Mouse (Mus musculus) c-Kit-positive CD71-positive TER-119-positive erythroid progenitor cells, embryonic 14.5 days (primary cell): ENCODE measurements at regions not wholly inside any gene's neighbourhood (a gene's known extent, or its start where the extent isn't known, plus 50 kb on each side); places are given as distances from the start of the nearest gene placed in this dataset.
A peak's percentile ranks its signal among the peaks of the same experiment; 100 is the strongest.
"Not testable (repeated sequence)": the region's sequence is repeated elsewhere in the genome, so short reads cannot be mapped to it uniquely, and the experiment has no call there.

Source experiments
- DNase-seq: peaks from one replicate; pipeline ENCODE4 v3.0.0-alpha.2; 2013; ENCODE audit warnings: low spot score

- peak; percentile 70 for DNase-seq
Measured at GRCm38 (mm10) chr14:60525284-60525962, 108.4 kb upstream of the Spata13 start.

GRCm38 (mm10) chr14:60525979-60526378 lies 107.8 kb upstream of the Spata13 start:
- no peak for DNase-seq

GRCm38 (mm10) chr14:60526832-60527231 lies 107.0 kb upstream of the Spata13 start:
- no peak for DNase-seq

- no peak for DNase-seq
Measured at GRCm38 (mm10) chr14:60527951-60528350, 105.8 kb upstream of the Spata13 start.

GRCm38 (mm10) chr14:60528520-60528919 lies 105.3 kb upstream of the Spata13 start:
- DNase-seq: no peak

- no peak for DNase-seq
Measured at GRCm38 (mm10) chr14:60529022-60529421, 104.8 kb upstream of the Spata13 start.

GRCm38 (mm10) chr14:60529646-60530347 lies 104.0 kb upstream of the Spata13 start:
- DNase-seq: no peak

GRCm38 (mm10) chr14:60530348-60530711 lies 103.5 kb upstream of the Spata13 start:
- DNase-seq: no peak

- DNase-seq: no peak
Measured at GRCm38 (mm10) chr14:60530973-60531372, 102.8 kb upstream of the Spata13 start.

- DNase-seq: no peak
Measured at GRCm38 (mm10) chr14:60531766-60532165, 102.0 kb upstream of the Spata13 start.

GRCm38 (mm10) chr14:60533452-60534224 lies 100.2 kb upstream of the Spata13 start:
- no peak for DNase-seq

- DNase-seq: no peak
Measured at GRCm38 (mm10) chr14:60539040-60539439, 94.8 kb upstream of the Spata13 start.

GRCm38 (mm10) chr14:60540111-60540510 lies 93.7 kb upstream of the Spata13 start:
- no peak for DNase-seq

- DNase-seq: no peak
Measured at GRCm38 (mm10) chr14:60541596-60541995, 92.2 kb upstream of the Spata13 start.

- DNase-seq: no peak
Measured at GRCm38 (mm10) chr14:60544767-60545166, 89.0 kb upstream of the Spata13 start.

- DNase-seq: no peak
Measured at GRCm38 (mm10) chr14:60554222-60554740, 79.5 kb upstream of the Spata13 start.

GRCm38 (mm10) chr14:60556541-60556940 lies 77.3 kb upstream of the Spata13 start:
- no peak for DNase-seq

- no peak for DNase-seq
Measured at GRCm38 (mm10) chr14:60557020-60557419, 76.8 kb upstream of the Spata13 start.

GRCm38 (mm10) chr14:60559376-60559775 lies 74.4 kb upstream of the Spata13 start:
- no peak for DNase-seq

- peak; percentile 19 for DNase-seq
Measured at GRCm38 (mm10) chr14:60559826-60560529, 73.8 kb upstream of the Spata13 start.

- DNase-seq: no peak
Measured at GRCm38 (mm10) chr14:60576281-60576680, 57.5 kb upstream of the Spata13 start.

- DNase-seq: not testable (repeated sequence)
Measured at GRCm38 (mm10) chr14:60580131-60580530, 53.7 kb upstream of the Spata13 start.
